Mouse (Mus musculus) forebrain, embryonic 13.5 days (tissue): ENCODE data around the gene Suclg1. TPM values are rescaled to one million over a fixed set of nuclear protein-coding genes. Genes with fewer than 3 reads are reported as not detected.
A peak's percentile ranks its signal among the peaks of the same experiment; 100 is the strongest.

ENCODE experiments used
- ATAC-seq: fragments of 200-750 bp; cut with Nextera tagmentation; 2 replicates; pipeline ENCODE4 v1.8.0; 2017
- H3K27ac ChIP-seq: fragments of 300-500 bp; sonication (generic); 2 replicates; pipeline ENCODE4 v1.5.1; 2015; ENCODE audit warnings: inconsistent platforms, mild to moderate bottlenecking, moderate library complexity
- H3K27me3 ChIP-seq: fragments of 300-500 bp; sonication (generic); 2 replicates; pipeline ENCODE4 v1.6.1; 2015; ENCODE audit warnings: mild to moderate bottlenecking, inconsistent platforms
- H3K36me3 ChIP-seq: fragments of 300-500 bp; sonication (generic); 2 replicates; pipeline ENCODE4 v1.6.1; 2015; ENCODE audit warnings: mild to moderate bottlenecking, inconsistent platforms; ENCODE audit not compliant: poor library complexity, severe bottlenecking
- H3K4me1 ChIP-seq: fragments of 300-500 bp; sonication (generic); 2 replicates; pipeline ENCODE4 v1.6.1; 2015; ENCODE audit warnings: inconsistent platforms
- H3K4me2 ChIP-seq: fragments of 300-500 bp; sonication (generic); 2 replicates; pipeline ENCODE4 v1.6.1; 2015; ENCODE audit warnings: inconsistent platforms, mild to moderate bottlenecking, moderate library complexity
- H3K4me3 ChIP-seq: fragments of 300-500 bp; sonication (generic); 2 replicates; pipeline ENCODE4 v1.5.1; 2015; ENCODE audit warnings: mild to moderate bottlenecking, inconsistent platforms
- H3K9ac ChIP-seq: fragments of 300-500 bp; sonication (generic); 2 replicates; pipeline ENCODE4 v1.6.1; 2015; ENCODE audit warnings: mild to moderate bottlenecking, inconsistent platforms
- H3K9me3 ChIP-seq: fragments of 300-500 bp; sonication (generic); replicated peaks from 2 replicates; pipeline ENCODE4 v1.6.1; 2016; ENCODE audit warnings: inconsistent platforms
- WGBS: fragments of 180-500 bp; shearing (Covaris S2); methylation state at CpG from one replicate; pipeline ENCODE4 v1.1.7; 2015; 5-methylcytosine and 5-hydroxymethylcytosine counted together
- polyA plus RNA-seq: library from polyadenylated mRNA; unstranded; fragments of >200 nt; fragmentation: Nextera tagmentation; extraction: Ambion mirVana; gene quantifications from 2 replicates; pipeline ENCODE4 v1.2.1, GENCODE M21; 2015

The Suclg1 gene
- polyA plus RNA-seq: 141 and 146 TPM in 2 replicates

GRCm38 (mm10) chr6:73248237-73249048, at the start of gene Suclg1:
Gene Suclg1, plus strand, starts transcription at chr6:73248382.
- peak within 1 kb of the TSS; percentile 96 for H3K9ac ChIP-seq
- H3K4me2 ChIP-seq: peak within 1 kb of the TSS; percentile 83
- no peaks in the 10 kb centered on the region for H3K9me3 ChIP-seq
- ATAC-seq: peak; percentile 96
- under 1% methylated on average over 57 of the region's 58 CpGs for WGBS
- peak within 1 kb of the TSS; percentile 93 for H3K4me3 ChIP-seq
- no peaks in the 10 kb centered on the region for H3K27me3 ChIP-seq
- H3K27ac ChIP-seq: peak within 1 kb of the TSS; percentile 63
- H3K4me1 ChIP-seq: peaks cover 16% of the 10 kb centered on the region
- H3K36me3 ChIP-seq: no peaks in the 10 kb centered on the region

DNA sequence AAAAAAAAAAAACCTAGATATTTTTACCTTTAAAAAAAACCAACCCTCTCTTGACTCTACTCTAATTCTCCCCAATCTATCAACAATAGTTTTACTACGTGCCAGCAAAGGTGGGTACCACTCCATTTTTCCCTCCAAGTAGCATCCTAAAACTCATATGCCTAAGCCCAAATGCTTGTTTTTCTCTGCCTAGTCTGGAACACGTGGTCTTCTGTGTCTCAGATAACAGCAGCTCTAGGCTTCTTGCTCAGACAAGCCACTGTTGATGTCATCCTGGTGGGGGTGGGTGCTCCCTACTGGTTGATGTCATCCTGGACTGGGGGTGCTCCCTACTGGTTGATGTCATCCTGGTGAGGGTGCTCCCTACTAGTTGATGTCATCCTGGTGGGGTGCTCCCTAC, 44.5 kb upstream of the Suclg1 start:
- H3K27me3 ChIP-seq: no peaks in the 10 kb centered on the region
- H3K36me3 ChIP-seq: no peaks in the 10 kb centered on the region
- H3K9ac ChIP-seq: no peak overlapping the region
- no peaks in the 10 kb centered on the region for H3K4me1 ChIP-seq
- H3K27ac ChIP-seq: no peak overlapping the region
- WGBS: 82% methylated on average over 2 of the region's 2 CpGs
- H3K4me3 ChIP-seq: no peak overlapping the region
- no peak for ATAC-seq
- H3K9me3 ChIP-seq: no peaks in the 10 kb centered on the region
- no peak overlapping the region for H3K4me2 ChIP-seq

GRCm38 (mm10) chr6:73204937-73205336, 43.2 kb upstream of the Suclg1 start:
- no peak for ATAC-seq
- H3K27me3 ChIP-seq: no peaks in the 10 kb centered on the region
- no peak overlapping the region for H3K9ac ChIP-seq
- no peak overlapping the region for H3K4me2 ChIP-seq
- H3K4me1 ChIP-seq: no peaks in the 10 kb centered on the region
- no peak overlapping the region for H3K27ac ChIP-seq
- H3K9me3 ChIP-seq: no peaks in the 10 kb centered on the region
- H3K36me3 ChIP-seq: no peaks in the 10 kb centered on the region
- no peak overlapping the region for H3K4me3 ChIP-seq
- 83% methylated on average over 4 of the region's 4 CpGs for WGBS

DNA sequence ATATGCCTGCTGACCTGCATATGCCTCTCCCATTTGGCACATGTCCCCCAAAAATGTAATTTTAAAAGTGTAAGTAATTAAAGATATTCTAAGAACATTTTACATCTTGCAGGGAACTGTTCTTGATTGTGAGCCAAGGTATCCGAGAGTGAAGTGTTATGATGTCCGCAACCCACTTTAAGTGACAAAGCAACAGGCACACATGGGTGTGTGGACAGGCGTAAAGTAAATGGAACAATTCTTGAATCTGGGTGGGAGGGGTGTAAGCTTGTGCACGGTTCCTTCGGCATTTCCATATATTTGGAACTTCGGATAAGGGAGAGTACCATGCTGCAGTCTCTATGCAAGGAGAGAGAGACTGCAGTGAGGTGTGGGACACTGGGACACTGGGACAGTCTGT, 38.6 kb upstream of the Suclg1 start:
- Histone ChIP-seq H3K27ac (no peak overlapping the region), H3K4me3 (no peak overlapping the region)
- WGBS: 93% methylated on average over 6 of the region's 6 CpGs

DNA sequence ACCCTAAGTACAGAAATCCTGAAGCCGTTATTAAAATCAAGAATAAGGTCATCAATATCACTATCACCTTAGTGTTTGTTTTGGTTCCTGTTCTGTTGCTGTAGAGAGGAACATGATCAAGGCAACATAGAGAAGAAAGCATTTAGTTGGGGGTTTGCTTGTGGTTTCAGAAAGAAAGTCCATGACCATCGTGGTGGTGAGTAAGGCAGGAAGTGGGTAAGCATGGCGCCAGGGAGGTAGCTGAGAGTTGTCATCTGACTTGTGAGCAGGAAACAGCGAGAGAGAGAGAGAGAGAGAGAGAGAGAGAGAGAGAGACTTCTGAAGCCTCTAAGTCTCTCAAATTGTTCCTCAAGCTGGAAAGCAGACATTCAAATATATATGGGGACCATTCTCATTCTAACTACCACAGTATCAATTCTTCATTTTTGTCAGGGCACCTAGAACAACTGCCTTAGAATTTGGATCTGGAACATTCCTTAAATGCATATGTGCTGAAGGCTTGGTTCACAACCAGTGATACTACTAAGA, 37.7 kb upstream of the Suclg1 start:
- Histone ChIP-seq H3K27me3 (no peaks in the 10 kb centered on the region), H3K9me3 (no peaks in the 10 kb centered on the region), H3K4me2 (no peak overlapping the region), H3K36me3 (no peaks in the 10 kb centered on the region), H3K9ac (no peak overlapping the region), H3K4me3 (no peak overlapping the region), H3K27ac (no peak overlapping the region), H3K4me1 (no peaks in the 10 kb centered on the region)
- 84% methylated on average over 4 of the region's 4 CpGs for WGBS
- ATAC-seq: no peak

More for the DNA sequence above, 38.6 kb upstream of the Suclg1 start:
- no peak overlapping the region for H3K9ac ChIP-seq
- ATAC-seq: no peak
- no peaks in the 10 kb centered on the region for H3K9me3 ChIP-seq
- no peaks in the 10 kb centered on the region for H3K27me3 ChIP-seq
- H3K4me2 ChIP-seq: no peak overlapping the region
- H3K36me3 ChIP-seq: no peaks in the 10 kb centered on the region
- no peaks in the 10 kb centered on the region for H3K4me1 ChIP-seq

GRCm38 (mm10) chr6:73211036-73211435, 37.1 kb upstream of the Suclg1 start:
- Histone ChIP-seq H3K4me2 (no peak overlapping the region), H3K27me3 (no peaks in the 10 kb centered on the region), H3K4me1 (no peaks in the 10 kb centered on the region), H3K4me3 (no peak overlapping the region), H3K9ac (no peak overlapping the region), H3K27ac (no peak overlapping the region), H3K36me3 (no peaks in the 10 kb centered on the region), H3K9me3 (no peaks in the 10 kb centered on the region)
- WGBS: 90% methylated on average over 3 of the region's 3 CpGs
- no peak for ATAC-seq

GRCm38 (mm10) chr6:73211602-73212001, 36.6 kb upstream of the Suclg1 start:
- no peak overlapping the region for H3K27ac ChIP-seq
- no peaks in the 10 kb centered on the region for H3K36me3 ChIP-seq
- H3K9ac ChIP-seq: no peak overlapping the region
- H3K4me1 ChIP-seq: no peaks in the 10 kb centered on the region
- no peak for ATAC-seq
- no peak overlapping the region for H3K4me2 ChIP-seq
- H3K27me3 ChIP-seq: no peaks in the 10 kb centered on the region
- H3K9me3 ChIP-seq: no peaks in the 10 kb centered on the region
- H3K4me3 ChIP-seq: no peak overlapping the region

GRCm38 (mm10) chr6:73221189-73221957, 26.8 kb upstream of the Suclg1 start, which contains the start of gene Dnah6:
Gene Dnah6, minus strand, starts transcription at chr6:73221651.
- no peaks in the 10 kb centered on the region for H3K27me3 ChIP-seq
- no peaks in the 10 kb centered on the region for H3K9me3 ChIP-seq
- H3K36me3 ChIP-seq: no peaks in the 10 kb centered on the region
- H3K4me3 ChIP-seq: peak within 1 kb of the TSS; percentile 41
- peaks cover 11% of the 10 kb centered on the region; the same call in 1 of the 2 replicates for H3K4me1 ChIP-seq
- ATAC-seq: peak; percentile 100
- WGBS: 33% methylated on average over 25 of the region's 25 CpGs
- H3K4me2 ChIP-seq: peak within 1 kb of the TSS; percentile 67
- H3K27ac ChIP-seq: no peak within 1 kb of the TSS
- H3K9ac ChIP-seq: peak within 1 kb of the TSS; percentile 58

DNA sequence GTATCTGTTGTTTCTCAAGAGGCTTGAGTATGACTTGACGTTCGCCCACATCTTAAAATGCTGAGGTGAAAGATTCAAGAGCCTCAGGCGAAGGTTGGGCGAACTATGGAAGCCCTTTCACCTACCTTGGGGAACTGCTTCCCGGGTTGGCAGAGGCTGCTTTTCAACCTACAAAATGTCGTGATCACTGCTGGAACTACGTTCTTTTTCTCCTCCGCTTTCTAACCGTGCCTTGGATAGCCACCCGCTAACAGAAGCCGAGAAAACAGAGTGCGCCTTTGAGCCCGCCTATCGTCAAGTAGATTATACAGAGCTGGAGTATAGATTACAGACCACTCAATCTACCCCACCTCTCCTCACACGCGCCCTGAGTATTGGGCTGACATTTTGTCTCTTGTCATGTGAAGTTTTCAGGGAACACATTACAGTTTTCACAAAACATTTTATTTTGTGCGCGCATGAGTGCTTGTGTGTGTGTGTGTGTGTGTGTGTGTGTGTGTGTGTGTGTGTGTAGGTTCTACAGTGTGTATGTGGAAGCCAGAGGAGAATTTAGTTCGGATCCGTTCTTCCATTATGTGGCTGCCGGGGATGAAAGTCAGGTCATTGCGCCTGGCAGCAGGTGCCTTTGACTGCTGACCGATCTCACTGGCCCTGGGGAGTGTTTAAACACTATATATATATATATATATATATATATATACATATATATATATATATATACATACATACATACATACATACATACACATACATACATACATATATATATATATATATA, 26.0 kb upstream of the Suclg1 start:
- 33% methylated on average over 18 of the region's 23 CpGs for WGBS
- Histone ChIP-seq H3K9me3 (no peaks in the 10 kb centered on the region), H3K27me3 (no peaks in the 10 kb centered on the region), H3K36me3 (no peaks in the 10 kb centered on the region), H3K4me2 (peak overlapping the region; percentile 67), H3K27ac (no peak overlapping the region), H3K9ac (peak overlapping the region; percentile 58), H3K4me3 (peak overlapping the region; percentile 41), H3K4me1 (peaks cover 11% of the 10 kb centered on the region; the same call in 1 of the 2 replicates)
- peak; percentile 76 for ATAC-seq

- 0 out of 2 replicates have a peak overlapping the region, but pooled peaks have one; percentile 12 for H3K4me2 ChIP-seq
- H3K9me3 ChIP-seq: no peaks in the 10 kb centered on the region
- no peak overlapping the region for H3K27ac ChIP-seq
- no peak overlapping the region for H3K4me3 ChIP-seq
- H3K27me3 ChIP-seq: no peaks in the 10 kb centered on the region
- H3K9ac ChIP-seq: no peak overlapping the region
- no peaks in the 10 kb centered on the region for H3K36me3 ChIP-seq
- 21% methylated on average over 8 of the region's 10 CpGs for WGBS
- H3K4me1 ChIP-seq: peaks cover 11% of the 10 kb centered on the region; the same call in 1 of the 2 replicates
- 0 out of 2 replicates have a peak, but pooled peaks have one; percentile 16 for ATAC-seq
These were observed 25.2 kb upstream of the Suclg1 start for GRCm38 (mm10) chr6:73222841-73223526.
